Mouse (Mus musculus) cerebellum, adult 8-10 months (tissue): ENCODE measurements around the gene Exoc3l2.
A peak's percentile ranks its signal among the peaks of the same experiment; 100 is the strongest.
"Not testable (repeated sequence)": the region's sequence is repeated elsewhere in the genome, so short reads cannot be mapped to it uniquely, and the experiment has no call there.

Source experiments
- DNase-seq: peaks from one replicate; pipeline ENCODE4 v3.0.0; 2022

Exoc3l2 gene

GRCm38 (mm10) chr7:19494751-19495474 lies 31.8 kb downstream of the Exoc3l2 start:
- no peak for DNase-seq

- DNase-seq, result no peak
These were observed 32.5 kb downstream of the Exoc3l2 start for GRCm38 (mm10) chr7:19495521-19496213.

GRCm38 (mm10) chr7:19496214-19496555 lies 33.1 kb downstream of the Exoc3l2 start:
- no peak for DNase-seq

- no peak for DNase-seq
These were observed 35.2 kb downstream of the Exoc3l2 start for GRCm38 (mm10) chr7:19498326-19498725.

GRCm38 (mm10) chr7:19500420-19501363 lies 37.6 kb downstream of the Exoc3l2 start:
- no peak for DNase-seq

GRCm38 (mm10) chr7:19501658-19502057 lies 38.5 kb downstream of the Exoc3l2 start:
- DNase-seq, result no peak

GRCm38 (mm10) chr7:19503481-19504068 lies 40.4 kb downstream of the Exoc3l2 start:
- DNase-seq, result peak; percentile 64

GRCm38 (mm10) chr7:19506326-19506725 lies 43.2 kb downstream of the Exoc3l2 start:
- no peak for DNase-seq

- DNase-seq, result peak; percentile 42
These were observed 44.0 kb downstream of the Exoc3l2 start for GRCm38 (mm10) chr7:19506969-19507611.

GRCm38 (mm10) chr7:19507612-19507981 lies 44.5 kb downstream of the Exoc3l2 start:
- no peak for DNase-seq

GRCm38 (mm10) chr7:19508150-19508923 lies 45.2 kb downstream of the Exoc3l2 start, which contains the start of the genes Bloc1s3 and Trappc6a:
Gene Bloc1s3, minus strand, starts transcription at chr7:19508367.
Gene Trappc6a, plus strand, starts transcription at chr7:19508395.
- DNase-seq, result peak; percentile 91

GRCm38 (mm10) chr7:19508924-19509568 lies 45.9 kb downstream of the Exoc3l2 start:
- DNase-seq, result no peak

- DNase-seq, result no peak
These were observed 46.7 kb downstream of the Exoc3l2 start for GRCm38 (mm10) chr7:19509786-19510185.

GRCm38 (mm10) chr7:19511934-19512333 lies 48.8 kb downstream of the Exoc3l2 start:
- not testable (repeated sequence) for DNase-seq

- peak; percentile 3 for DNase-seq
These were observed 49.2 kb downstream of the Exoc3l2 start for GRCm38 (mm10) chr7:19512353-19512752.

- DNase-seq, result peak; percentile 51
These were observed 54.7 kb downstream of the Exoc3l2 start, which contains the start of gene Nkpd1 for GRCm38 (mm10) chr7:19517652-19518365. Gene Nkpd1, plus strand, starts transcription at chr7:19517838.

- DNase-seq, result no peak
These were observed 56.9 kb downstream of the Exoc3l2 start for GRCm38 (mm10) chr7:19520032-19520431.

GRCm38 (mm10) chr7:19523017-19523756 lies 60.1 kb downstream of the Exoc3l2 start:
- no peak for DNase-seq

- no peak for DNase-seq
These were observed 60.8 kb downstream of the Exoc3l2 start for GRCm38 (mm10) chr7:19523757-19524419.
